Mouse (Mus musculus) spleen, postnatal 36 days (tissue): Measurements from ENCODE around the gene Cbfa2t3.

Source experiments
- DNase-seq, 2 experiments: peaks; one replicate each; pipeline ENCODE4 v3.0.0; 2022; ENCODE audit warnings: low spot score in 2 of 2, mixed read lengths in 1 of 2

The Cbfa2t3 gene

GRCm38 (mm10) chr8:122610612-122611277 lies 88.2 kb downstream of the Cbfa2t3 start:
- DNase-seq, result peak; percentile 73 to 76

- no peak for DNase-seq
Observed at GRCm38 (mm10) chr8:122610209-122610608, 88.7 kb downstream of the Cbfa2t3 start.

- no peak for DNase-seq
Observed at GRCm38 (mm10) chr8:122606810-122607209, 92.1 kb downstream of the Cbfa2t3 start.

GRCm38 (mm10) chr8:122605367-122605766 lies 93.5 kb downstream of the Cbfa2t3 start:
- DNase-seq, result peak; percentile 50 to 61

- no peak for DNase-seq
Observed at GRCm38 (mm10) chr8:122604640-122605039, 94.3 kb downstream of the Cbfa2t3 start.

- no peak for DNase-seq
Observed at GRCm38 (mm10) chr8:122600666-122601065, 98.2 kb downstream of the Cbfa2t3 start.

- no peak for DNase-seq
Observed at GRCm38 (mm10) chr8:122596031-122596430, 102.9 kb downstream of the Cbfa2t3 start.

- no peak for DNase-seq
Observed at GRCm38 (mm10) chr8:122593783-122594507, 105.0 kb downstream of the Cbfa2t3 start.

GRCm38 (mm10) chr8:122593240-122593639 lies 105.7 kb downstream of the Cbfa2t3 start:
- DNase-seq, result no peak

GRCm38 (mm10) chr8:122586749-122587148 lies 112.2 kb downstream of the Cbfa2t3 start:
- DNase-seq, result no peak

- no peak for DNase-seq
Observed at GRCm38 (mm10) chr8:122586171-122586570, 112.7 kb downstream of the Cbfa2t3 start.

GRCm38 (mm10) chr8:122585411-122585891 lies 113.5 kb downstream of the Cbfa2t3 start:
- no peak for DNase-seq

GRCm38 (mm10) chr8:122584981-122585380 lies 113.9 kb downstream of the Cbfa2t3 start:
- no peak for DNase-seq

- DNase-seq, result no peak
Observed at GRCm38 (mm10) chr8:122580926-122581325, 118.0 kb downstream of the Cbfa2t3 start.

- DNase-seq, result no peak
Observed at GRCm38 (mm10) chr8:122579196-122579595, 119.7 kb downstream of the Cbfa2t3 start.

- no peak for DNase-seq
Observed at GRCm38 (mm10) chr8:122577116-122577515, 121.8 kb downstream of the Cbfa2t3 start.

GRCm38 (mm10) chr8:122576648-122577022 lies 122.3 kb downstream of the Cbfa2t3 start, which contains the start of gene Aprt:
TSS of gene Aprt (minus strand) at chr8:122576909.
- DNase-seq, result peak; percentile 96

GRCm38 (mm10) chr8:122575735-122576647 lies 122.9 kb downstream of the Cbfa2t3 start:
- no peak for DNase-seq

- no peak for DNase-seq
Observed at GRCm38 (mm10) chr8:122575286-122575685, 123.6 kb downstream of the Cbfa2t3 start.
